Mouse (Mus musculus) G1E (cell line): Measurements from ENCODE around the gene Tubgcp4.

Experiments
- CTCF ChIP-seq: IDR thresholded peaks from 2 replicates; pipeline ENCODE4 v1.5.1; 2012; ENCODE audit warnings: low read depth, low read length, inconsistent platforms, mixed read lengths
- GATA1 ChIP-seq: IDR thresholded peaks from 2 replicates; pipeline ENCODE4 v1.6.1; 2012; ENCODE audit warnings: borderline replicate concordance, low read length, inconsistent platforms, mixed read lengths
- GATA2 ChIP-seq: IDR thresholded peaks from 2 replicates; pipeline ENCODE4 v1.6.1; 2012; ENCODE audit warnings: low read depth, low read length, inconsistent platforms, borderline replicate concordance
- POLR2AphosphoS5 ChIP-seq: IDR thresholded peaks from 2 replicates; pipeline ENCODE4 v1.6.1; 2012; ENCODE audit warnings: low read depth, low read length, inconsistent platforms; ENCODE audit not compliant: insufficient replicate concordance

DNA sequence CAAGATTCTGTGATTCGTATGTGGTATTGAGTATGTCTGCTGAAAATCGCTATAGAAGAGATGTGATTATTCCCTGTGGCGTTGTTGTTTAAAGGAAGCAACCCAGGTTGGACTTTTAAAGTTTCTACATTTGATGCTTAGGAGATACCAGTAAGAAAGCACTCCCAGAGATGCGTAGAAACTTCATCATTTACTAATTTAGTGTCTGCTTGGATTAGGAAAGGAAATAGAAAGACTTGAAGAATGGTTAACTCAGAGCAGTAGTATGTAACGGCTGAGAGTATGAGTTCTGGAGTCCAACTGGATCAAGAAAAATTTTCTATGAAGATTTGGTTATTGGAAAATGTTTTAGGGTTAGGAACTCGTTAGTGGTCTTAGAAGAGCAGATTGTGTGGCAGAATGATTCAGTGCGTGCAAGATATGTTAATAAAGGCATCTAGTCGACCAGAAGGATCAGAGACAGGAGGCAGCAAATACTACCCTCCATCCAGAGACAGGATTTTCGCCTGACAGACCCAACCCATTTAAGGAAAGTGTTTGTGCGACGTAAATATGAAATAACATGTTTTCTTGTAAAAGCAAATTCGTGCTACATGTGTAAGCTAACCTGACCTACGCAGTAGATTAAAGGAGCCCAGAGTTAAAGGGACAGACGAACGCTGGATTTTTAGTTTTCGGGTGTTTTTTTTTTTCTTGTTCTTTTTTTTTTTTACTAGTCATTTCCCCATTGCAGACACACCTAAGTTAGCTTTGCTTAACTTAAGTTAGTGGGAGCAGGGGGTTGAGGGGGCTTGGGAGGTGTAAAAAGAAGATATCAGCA, 29.0 kb upstream of the Tubgcp4 start:
- TF ChIP-seq GATA1: no peak
- TF ChIP-seq CTCF: no peak
- no peak for TF ChIP-seq POLR2AphosphoS5
- TF ChIP-seq GATA2: no peak
